Mouse (Mus musculus) neutrophil, adult 5-6 weeks (primary cell): ENCODE measurements around the gene Mrpl20. TPM values are rescaled to one million over a fixed set of nuclear protein-coding genes. Genes with fewer than 3 reads are reported as not detected.

Experiments used
- ATAC-seq: fragments of 151-379, 151-347 bp; 2 replicates; pipeline ENCODE4 v1.8.0; 2017; ENCODE audit warnings: mild to moderate bottlenecking, moderate TSS enrichment; ENCODE audit not compliant: insufficient number of reproducible peaks, poor library complexity, low FRiP score, severe bottlenecking; ENCODE audit errors: extremely low read depth
- total RNA-seq: library from RNA; stranded (forward); fragments of 200-1000 nt; gene quantifications from 2 replicates; pipeline ENCODE4 v1.2.3, GENCODE M21; 2017

Gene Mrpl20
- total RNA-seq, 1 experiment from 2014 or later = 33.5 TPM

DNA sequence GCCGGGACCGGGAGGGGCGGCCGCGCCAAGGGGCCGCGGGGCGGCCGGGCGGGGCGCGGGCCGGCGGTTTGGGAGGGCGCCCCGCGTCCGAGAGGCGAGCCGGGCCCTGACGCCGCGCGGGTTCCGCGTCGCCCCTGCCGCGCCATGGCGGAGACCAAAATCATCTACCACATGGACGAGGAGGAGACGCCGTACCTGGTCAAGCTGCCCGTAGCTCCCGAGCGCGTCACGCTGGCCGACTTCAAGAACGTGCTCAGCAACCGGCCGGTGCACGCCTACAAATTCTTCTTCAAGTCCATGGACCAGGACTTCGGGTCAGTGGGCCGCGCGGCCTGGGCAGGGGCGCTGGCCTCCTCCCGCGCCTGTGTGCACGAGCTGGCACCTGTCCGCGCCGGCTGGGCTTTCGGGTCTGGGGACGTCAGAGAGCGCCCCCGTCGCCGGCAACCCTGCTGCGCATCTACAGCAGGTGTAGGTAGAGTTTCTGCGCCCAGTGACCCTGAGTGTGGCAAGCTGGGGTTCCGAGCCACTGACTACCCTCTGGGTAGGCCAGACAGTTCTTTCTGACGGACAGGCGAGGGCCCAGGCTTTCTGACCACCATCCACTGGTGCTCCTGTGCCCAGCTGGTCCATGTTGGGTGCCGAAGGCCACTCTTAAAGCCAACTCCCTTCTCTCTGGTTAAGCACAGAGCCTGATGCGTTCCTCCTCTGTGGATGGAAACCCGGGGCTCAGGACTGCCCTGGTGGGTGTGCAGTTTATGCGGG lies 45.1 kb downstream of the Mrpl20 start:
- peak; percentile 28; the same call in 1 of the 2 replicates for ATAC-seq

DNA sequence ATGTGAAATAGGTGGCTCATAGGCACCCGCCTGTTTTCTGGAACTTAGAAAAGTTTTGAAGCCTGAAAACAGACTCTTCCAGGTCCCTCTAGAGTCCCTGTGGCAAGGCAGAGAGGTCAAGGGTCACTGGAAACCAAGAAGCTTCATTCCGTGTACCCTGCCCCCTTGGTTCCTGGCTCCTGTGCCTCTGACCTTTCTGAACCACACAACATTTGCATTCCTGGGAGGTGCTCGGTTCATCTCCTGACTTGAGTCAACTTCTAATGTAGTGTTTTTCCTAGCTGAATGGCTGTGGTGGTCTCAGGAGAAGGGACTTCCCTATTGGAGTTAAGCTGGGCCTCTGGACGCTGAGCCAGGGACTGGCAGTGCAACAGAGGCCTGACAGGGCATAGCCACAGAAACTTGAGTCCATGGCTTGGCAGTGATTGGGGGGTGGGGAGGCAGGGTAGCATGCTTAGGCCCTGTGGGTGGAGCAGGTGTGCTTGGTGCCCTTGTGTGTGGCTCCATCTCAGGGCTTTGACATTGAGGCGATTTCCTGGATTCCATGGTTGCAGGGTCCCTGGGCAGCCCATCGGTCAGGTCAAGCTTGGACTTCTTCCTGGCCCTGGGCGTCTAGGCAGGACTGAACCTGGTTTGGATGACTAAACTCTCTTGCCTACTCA lies 45.9 kb downstream of the Mrpl20 start:
- no peak for ATAC-seq

DNA sequence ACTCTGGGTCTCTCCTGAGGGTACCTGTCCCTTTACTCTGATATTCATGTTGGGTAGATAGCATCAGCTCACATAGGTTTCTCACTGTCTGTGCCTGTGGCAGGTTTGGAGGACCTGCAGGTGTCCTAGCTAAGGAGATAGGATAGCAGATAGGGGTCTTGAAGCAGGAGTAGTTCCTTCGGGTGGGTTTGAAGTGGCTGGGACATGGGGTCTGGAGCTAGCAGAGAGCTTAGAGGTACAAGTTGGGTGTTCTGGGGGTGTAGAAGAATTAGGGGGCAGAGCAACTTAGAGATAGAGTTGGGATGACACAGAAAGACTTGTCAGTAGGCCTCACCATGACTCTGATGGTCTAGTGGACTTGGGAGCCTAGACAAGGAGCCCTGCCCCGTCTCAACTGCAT lies 46.7 kb downstream of the Mrpl20 start:
- no peak for ATAC-seq

DNA sequence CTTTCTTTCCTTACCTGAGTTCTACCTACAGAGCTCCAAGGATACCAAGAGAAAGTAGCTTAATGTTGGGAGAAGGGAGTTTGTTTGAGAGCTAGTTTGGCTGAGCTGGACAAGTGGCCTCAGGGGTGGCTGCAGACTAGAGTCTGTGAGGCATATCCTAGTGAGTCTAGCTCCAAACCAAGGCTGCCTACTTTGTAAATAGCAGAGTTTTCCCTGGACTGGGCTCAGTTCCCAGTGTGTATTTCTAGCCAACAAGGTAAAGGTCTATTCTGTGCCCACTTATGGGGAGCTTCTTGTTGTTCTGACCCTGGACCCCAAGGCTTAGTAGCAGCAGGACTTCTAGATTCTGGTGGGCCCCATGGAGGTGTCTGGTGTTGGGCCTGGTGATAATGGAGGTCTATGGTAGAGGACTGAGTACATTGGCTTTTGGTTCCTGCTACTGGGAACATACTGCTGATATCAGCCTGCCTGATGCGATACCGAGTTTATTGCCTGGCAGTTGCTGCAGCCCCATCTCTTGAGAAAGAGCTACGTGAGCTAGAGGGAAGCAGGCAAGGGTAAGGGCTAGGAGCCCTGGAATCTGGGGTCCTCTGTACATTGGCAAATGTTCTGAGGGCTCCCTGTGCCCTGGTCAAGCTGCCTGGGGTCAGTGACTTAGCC lies 47.2 kb downstream of the Mrpl20 start:
- no peak for ATAC-seq

DNA sequence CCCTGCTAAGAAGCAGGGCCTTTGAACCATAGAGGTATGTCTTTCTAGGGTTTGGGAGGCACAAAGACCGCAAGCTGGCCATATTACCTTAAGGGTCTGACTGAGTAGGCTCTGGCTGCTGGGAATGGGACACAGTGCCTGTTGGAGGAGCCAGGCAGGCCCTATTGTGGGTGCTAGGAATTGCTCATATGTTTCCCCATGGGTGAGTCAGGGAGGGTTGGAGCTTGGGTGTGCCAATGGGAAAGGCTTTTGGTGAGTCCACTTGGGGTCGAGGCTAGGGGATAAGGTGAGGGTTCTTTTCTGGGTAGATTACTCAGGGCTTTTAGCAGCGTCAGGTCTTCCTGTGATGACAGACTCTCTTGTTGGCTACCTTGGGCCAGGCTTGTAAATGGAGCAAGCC lies 48.7 kb downstream of the Mrpl20 start:
- no peak for ATAC-seq

DNA sequence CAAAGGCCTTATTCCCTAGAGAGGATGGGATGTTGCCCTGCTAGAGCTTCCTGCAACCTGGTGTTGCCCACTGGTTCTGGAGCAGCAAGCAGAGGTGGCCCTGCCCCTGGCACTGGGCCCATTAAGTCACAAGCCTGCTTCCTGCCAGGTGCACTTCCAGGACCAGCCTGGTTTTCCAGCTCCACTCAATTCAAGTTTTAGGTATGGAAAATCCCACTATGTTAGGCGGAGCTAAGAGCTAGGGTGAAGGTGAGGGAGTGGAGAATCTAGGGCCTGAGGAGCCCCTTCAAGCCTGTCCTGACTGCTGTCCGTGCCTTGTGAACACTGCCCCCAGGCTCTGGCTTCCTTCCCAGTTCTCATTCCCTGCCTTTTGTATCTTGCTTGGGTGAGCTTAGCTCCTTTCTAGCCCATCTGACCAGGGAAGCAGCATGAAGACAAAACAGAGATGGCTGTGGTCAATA lies 49.3 kb downstream of the Mrpl20 start:
- no peak for ATAC-seq

DNA sequence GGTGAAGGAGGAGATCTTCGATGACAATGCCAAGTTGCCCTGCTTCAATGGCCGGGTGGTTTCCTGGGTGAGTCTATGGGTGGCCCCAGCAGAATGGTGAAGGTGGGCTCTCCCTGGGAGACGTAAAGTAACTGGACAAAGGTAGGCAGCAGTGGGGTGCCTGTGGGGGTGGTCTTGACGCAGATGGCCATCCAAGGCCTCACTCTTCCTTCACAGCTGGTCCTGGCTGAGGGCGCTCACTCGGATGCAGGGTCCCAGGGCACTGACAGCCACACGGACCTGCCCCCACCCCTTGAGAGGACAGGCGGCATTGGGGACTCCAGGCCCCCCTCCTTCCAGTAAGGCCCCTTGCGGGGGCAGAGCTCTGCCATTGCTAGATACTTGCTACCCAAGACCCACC lies 50.7 kb downstream of the Mrpl20 start:
- ATAC-seq = no peak

DNA sequence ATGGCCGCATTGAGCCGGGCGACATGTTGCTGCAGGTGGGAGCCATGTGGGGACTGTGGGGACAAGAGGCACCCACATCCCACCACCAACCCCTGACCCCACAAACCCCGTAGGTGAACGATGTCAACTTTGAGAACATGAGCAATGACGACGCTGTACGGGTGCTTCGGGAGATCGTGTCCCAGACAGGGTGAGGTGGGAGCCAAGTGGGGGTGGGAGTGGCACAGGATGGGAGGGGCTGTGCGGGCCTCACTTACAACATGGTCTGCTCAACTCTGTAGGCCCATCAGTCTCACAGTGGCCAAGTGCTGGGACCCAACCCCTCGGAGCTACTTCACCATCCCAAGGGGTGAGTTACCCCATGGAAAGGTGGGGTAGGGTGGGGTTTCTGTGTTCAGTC lies 52.3 kb downstream of the Mrpl20 start:
- no peak for ATAC-seq

DNA sequence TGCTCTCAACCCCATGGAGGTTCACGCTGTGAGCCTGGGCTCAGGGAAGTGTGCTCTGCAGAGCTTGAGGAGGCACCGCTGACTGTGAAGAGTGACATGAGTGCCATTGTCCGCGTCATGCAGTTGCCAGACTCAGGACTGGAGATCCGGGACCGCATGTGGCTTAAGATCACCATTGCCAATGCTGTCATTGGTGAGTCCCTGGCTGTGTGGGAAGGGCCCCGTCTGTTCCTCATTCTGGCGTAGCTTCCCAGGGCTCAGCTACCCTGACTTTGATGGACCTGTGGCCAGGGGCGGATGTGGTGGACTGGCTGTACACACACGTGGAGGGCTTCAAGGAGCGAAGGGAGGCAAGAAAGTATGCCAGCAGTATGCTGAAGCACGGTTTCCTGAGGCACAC lies 53.4 kb downstream of the Mrpl20 start:
- no peak for ATAC-seq

DNA sequence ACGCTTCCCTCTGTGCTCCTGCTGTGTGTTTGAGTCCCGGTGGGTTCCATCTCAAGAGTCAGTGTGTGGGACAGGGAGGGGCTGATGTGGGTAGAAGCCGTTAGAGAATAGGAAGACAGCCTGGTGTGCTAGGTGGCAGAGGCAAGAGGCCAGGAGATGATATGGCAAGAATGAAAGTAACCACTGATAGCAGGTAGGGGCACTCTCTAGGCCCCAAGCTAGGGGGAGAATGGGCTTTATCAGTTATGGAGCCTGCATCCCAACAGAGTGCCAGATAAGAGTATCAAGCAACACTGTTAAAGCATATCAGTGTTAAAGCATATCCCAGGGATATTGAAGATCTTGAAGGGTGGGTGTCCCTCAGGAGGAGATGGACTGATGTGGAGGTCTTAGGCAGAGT lies 54.2 kb downstream of the Mrpl20 start:
- no peak for ATAC-seq

DNA sequence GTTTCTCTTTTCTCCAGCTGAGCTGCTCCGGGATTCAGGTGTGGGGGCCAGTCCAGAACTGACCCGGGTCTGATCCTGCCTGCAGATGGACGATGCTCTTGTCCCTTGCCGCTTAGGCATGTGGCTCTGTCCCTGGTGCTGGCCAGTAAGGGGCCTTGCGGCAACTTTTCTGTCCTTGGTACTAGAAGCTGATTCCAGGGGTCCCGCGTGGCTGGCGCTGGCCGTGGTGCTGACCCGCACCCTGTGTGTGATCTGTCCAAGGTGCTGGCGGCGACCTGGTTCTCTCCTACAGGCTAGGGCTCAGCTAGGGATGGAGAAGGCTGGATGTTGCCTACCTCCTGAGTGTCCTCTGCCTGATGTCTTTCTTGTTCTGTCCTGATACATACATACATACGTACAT lies 56.6 kb downstream of the Mrpl20 start:
- ATAC-seq = no peak

Other genes starting within 250 kb of the Mrpl20 start
- 281 and 295 TPM in 2 replicates for gene Nadk, start 240.5 kb upstream of the Mrpl20 start, total RNA-seq
- 10.0 and 11.3 TPM in 2 replicates for gene Slc35e2, start 201.5 kb upstream of the Mrpl20 start, total RNA-seq
- 135 and 137 TPM in 2 replicates for gene Cdk11b, start 178.0 kb upstream of the Mrpl20 start, total RNA-seq
- gene Gm10563, start 157.5 kb upstream of the Mrpl20 start, total RNA-seq = not detected in 2 replicates
- gene Mmp23, start 149.5 kb upstream of the Mrpl20 start, total RNA-seq = 0.74 and 0.93 TPM in 2 replicates
- 37.0 and 38.5 TPM in 2 replicates for gene Mib2, start 133.7 kb upstream of the Mrpl20 start, total RNA-seq
- gene Fndc10, start 108.5 kb upstream of the Mrpl20 start, total RNA-seq = 0.23 and 0.37 TPM in 2 replicates
- gene Ssu72, start 98.1 kb upstream of the Mrpl20 start, total RNA-seq = 148 and 173 TPM in 2 replicates
- gene Tmem240, start 68.1 kb upstream of the Mrpl20 start, total RNA-seq = 0.12 and 0.61 TPM in 2 replicates
- 41.5 and 55.2 TPM in 2 replicates for gene Atad3a, start 41.8 kb upstream of the Mrpl20 start, total RNA-seq
- gene Vwa1, start 28.2 kb upstream of the Mrpl20 start, total RNA-seq = 0.12 and 0.37 TPM in 2 replicates
- gene Tmem88b, start 17.0 kb upstream of the Mrpl20 start, total RNA-seq = 0.12 TPM in 1 of 2 replicates, not detected in the other
- gene Ankrd65, start 12.4 kb upstream of the Mrpl20 start, total RNA-seq = not detected in 2 replicates
- gene Ccnl2, start 9.6 kb downstream of the Mrpl20 start, total RNA-seq = 394 and 410 TPM in 2 replicates
- 129 and 133 TPM in 2 replicates for gene Aurkaip1, start 28.4 kb downstream of the Mrpl20 start, total RNA-seq
- 0.47 and 2.3 TPM in 2 replicates for gene Mxra8, start 36.8 kb downstream of the Mrpl20 start, total RNA-seq
- 32.8 and 39.2 TPM in 2 replicates for gene Dvl1, start 44.5 kb downstream of the Mrpl20 start, total RNA-seq
- 1.4 and 1.8 TPM in 2 replicates for gene Tas1r3, start 60.5 kb downstream of the Mrpl20 start, total RNA-seq
- gene Cptp, start 66.6 kb downstream of the Mrpl20 start, total RNA-seq = 2.3 and 10.1 TPM in 2 replicates
- gene Ints11, start 66.7 kb downstream of the Mrpl20 start, total RNA-seq = 25.4 and 26.8 TPM in 2 replicates
- 10.1 and 10.3 TPM in 2 replicates for gene Pusl1, start 88.9 kb downstream of the Mrpl20 start, total RNA-seq
- 15.7 and 17.5 TPM in 2 replicates for gene Acap3, start 88.9 kb downstream of the Mrpl20 start, total RNA-seq
- gene Ube2j2, start 141.0 kb downstream of the Mrpl20 start, total RNA-seq = 87.4 and 90.2 TPM in 2 replicates
- gene C1qtnf12, start 159.4 kb downstream of the Mrpl20 start, total RNA-seq = 1.6 and 3.6 TPM in 2 replicates
- 2.9 and 3.7 TPM in 2 replicates for gene B3galt6, start 189.8 kb downstream of the Mrpl20 start, total RNA-seq
- gene Sdf4, start 190.0 kb downstream of the Mrpl20 start, total RNA-seq = 213 and 229 TPM in 2 replicates
- gene Tnfrsf4, start 211.0 kb downstream of the Mrpl20 start, total RNA-seq = 2.6 and 7.6 TPM in 2 replicates
- 18.5 and 22.1 TPM in 2 replicates for gene Tnfrsf18, start 223.3 kb downstream of the Mrpl20 start, total RNA-seq